Mouse (Mus musculus) testis, adult 2 months (tissue): Measurements from ENCODE around the gene Il17a. TPM values are rescaled to one million over a fixed set of nuclear protein-coding genes. Genes with fewer than 3 reads are reported as not detected.

Experiments used
- H3K27ac ChIP-seq: fragments of 200-500 bp; 2 replicates; pipeline ENCODE4 v1.5.1; 2012; ENCODE audit warnings: low read depth, low read length; ENCODE audit not compliant: control insufficient read depth, insufficient read depth
- H3K27me3 ChIP-seq: fragments of 200-500 bp; 2 replicates; pipeline ENCODE4 v1.6.1; 2012; ENCODE audit warnings: mild to moderate bottlenecking, low read length, moderate library complexity; ENCODE audit not compliant: control insufficient read depth, insufficient read depth
- H3K36me3 ChIP-seq: fragments of 200-500 bp; 2 replicates; pipeline ENCODE4 v1.6.1; 2012; ENCODE audit warnings: mild to moderate bottlenecking, low read length; ENCODE audit not compliant: control insufficient read depth, insufficient read depth
- H3K4me1 ChIP-seq: fragments of 200-500 bp; 2 replicates; pipeline ENCODE4 v1.6.1; 2012; ENCODE audit warnings: low read length; ENCODE audit not compliant: control insufficient read depth, insufficient read depth
- H3K4me3 ChIP-seq: fragments of 200-500 bp; 2 replicates; pipeline ENCODE4 v1.5.1; 2012; ENCODE audit warnings: low read depth, mild to moderate bottlenecking, low read length, moderate library complexity, mixed read lengths; ENCODE audit not compliant: control insufficient read depth
- CTCF ChIP-seq: fragments of 200-500 bp; IDR thresholded peaks from 2 replicates; pipeline ENCODE4 v1.5.1; 2012; ENCODE audit warnings: low read depth, mild to moderate bottlenecking, inconsistent platforms, low read length, moderate library complexity; ENCODE audit not compliant: control insufficient read depth, insufficient read depth, insufficient replicate concordance
- POLR2A ChIP-seq: fragments of 200-500 bp; IDR thresholded peaks from 2 replicates; pipeline ENCODE4 v1.6.1; 2012; ENCODE audit warnings: low read depth, mild to moderate bottlenecking, inconsistent platforms, low read length, moderate library complexity; ENCODE audit not compliant: control insufficient read depth
- polyA plus RNA-seq: library from polyadenylated mRNA; depleted of rRNA; stranded (reverse); fragments of >200 nt; gene quantifications from 2 replicates; pipeline ENCODE4 v1.2.3, GENCODE M21; 2012

The Il17a gene
- polyA plus RNA-seq, 1 experiment, result not detected

DNA sequence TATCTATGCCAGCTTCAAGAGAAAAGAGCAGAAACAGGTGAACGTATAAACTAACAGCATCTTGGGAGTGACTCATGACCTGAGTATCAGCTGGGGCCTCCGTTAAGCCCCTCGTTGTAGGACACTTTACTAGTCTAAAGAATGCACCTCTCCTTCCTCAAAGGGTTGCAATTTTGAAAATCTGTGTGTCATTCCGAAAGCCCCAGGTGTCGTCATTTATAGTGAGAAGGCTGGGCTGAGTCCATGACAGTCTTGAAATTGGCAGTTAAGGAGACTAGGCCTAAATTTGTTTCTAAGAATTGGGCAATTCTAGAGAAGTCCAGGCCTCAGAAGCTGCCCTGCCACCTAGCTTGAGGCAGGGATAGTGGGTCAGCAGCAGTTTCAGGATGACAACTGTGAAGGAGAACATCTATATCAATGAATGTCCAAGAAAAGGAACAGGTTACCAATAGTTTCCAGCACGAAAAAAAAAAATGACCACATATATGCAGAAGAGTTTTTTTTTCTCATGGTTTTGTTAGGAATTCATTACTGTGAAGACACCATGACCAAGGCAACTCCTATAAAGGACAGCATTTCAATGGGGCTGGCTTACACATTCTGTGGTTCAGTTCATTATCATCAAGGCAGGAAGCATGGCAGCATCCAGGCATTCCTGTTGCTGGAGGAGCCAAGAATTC, 36.9 kb upstream of the Il17a start:
- H3K36me3 ChIP-seq, result no peaks in the 10 kb centered on the region
- H3K4me1 ChIP-seq, result no peaks in the 10 kb centered on the region
- H3K4me3 ChIP-seq, result no peak overlapping the region
- TF ChIP-seq POLR2A (no peak), CTCF (no peak)
- H3K27ac ChIP-seq, result no peak overlapping the region
- H3K27me3 ChIP-seq, result no peaks in the 10 kb centered on the region

GRCm38 (mm10) chr1:20700011-20700410, 30.7 kb upstream of the Il17a start:
- H3K4me1 ChIP-seq, result no peaks in the 10 kb centered on the region
- H3K27ac ChIP-seq, result no peak overlapping the region
- H3K27me3 ChIP-seq, result no peaks in the 10 kb centered on the region
- TF ChIP-seq POLR2A (no peak), CTCF (no peak)
- no peaks in the 10 kb centered on the region for H3K36me3 ChIP-seq
- H3K4me3 ChIP-seq, result no peak overlapping the region

GRCm38 (mm10) chr1:20736572-20736971, 5.9 kb downstream of the Il17a start:
- Histone ChIP-seq H3K36me3 (no peaks in the 10 kb centered on the region), H3K4me1 (no peaks in the 10 kb centered on the region), H3K4me3 (no peak overlapping the region), H3K27me3 (no peaks in the 10 kb centered on the region), H3K27ac (no peak overlapping the region)
- TF ChIP-seq CTCF, result no peak
- no peak for TF ChIP-seq POLR2A

- Histone ChIP-seq H3K27me3 (no peaks in the 10 kb centered on the region), H3K4me1 (no peaks in the 10 kb centered on the region), H3K36me3 (no peaks in the 10 kb centered on the region), H3K4me3 (no peak overlapping the region), H3K27ac (no peak overlapping the region)
- TF ChIP-seq CTCF (no peak), POLR2A (no peak)
These were observed 7.8 kb downstream of the Il17a start for GRCm38 (mm10) chr1:20738483-20738882.

GRCm38 (mm10) chr1:20740496-20740998, 9.8 kb downstream of the Il17a start:
- H3K4me1 ChIP-seq, result no peaks in the 10 kb centered on the region
- H3K27ac ChIP-seq, result no peak overlapping the region
- no peak for TF ChIP-seq POLR2A
- no peak for TF ChIP-seq CTCF
- H3K36me3 ChIP-seq, result no peaks in the 10 kb centered on the region
- H3K27me3 ChIP-seq, result no peaks in the 10 kb centered on the region
- H3K4me3 ChIP-seq, result no peak overlapping the region

DNA sequence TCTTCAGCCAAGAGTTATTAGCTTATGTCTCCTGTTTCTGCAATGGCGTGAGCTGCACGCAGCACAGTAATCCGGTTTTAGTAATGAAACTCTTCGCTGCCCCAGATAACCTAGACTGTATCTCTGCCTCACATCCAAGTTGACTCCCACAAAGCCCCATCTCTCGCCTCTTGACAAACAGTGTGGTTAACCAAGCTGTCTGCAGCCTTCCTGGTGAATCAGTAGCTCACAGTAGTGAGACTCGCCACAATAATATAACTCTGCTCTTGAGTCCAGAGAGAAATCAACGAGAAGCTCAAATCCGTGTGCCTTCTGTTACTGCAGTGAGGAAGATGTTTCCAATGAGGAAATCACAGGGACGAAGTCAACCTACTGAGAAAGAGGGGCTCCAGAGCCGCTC, 23.7 kb downstream of the Il17a start:
- TF ChIP-seq CTCF, result no peak
- TF ChIP-seq POLR2A, result no peak
- no peaks in the 10 kb centered on the region for H3K27me3 ChIP-seq
- no peaks in the 10 kb centered on the region for H3K4me1 ChIP-seq
- H3K27ac ChIP-seq, result no peak overlapping the region
- H3K4me3 ChIP-seq, result no peak overlapping the region
- H3K36me3 ChIP-seq, result no peaks in the 10 kb centered on the region

- Histone ChIP-seq H3K36me3 (no peaks in the 10 kb centered on the region), H3K27me3 (no peaks in the 10 kb centered on the region), H3K27ac (no peak overlapping the region), H3K4me1 (no peaks in the 10 kb centered on the region), H3K4me3 (no peak overlapping the region)
- no peak for TF ChIP-seq CTCF
- TF ChIP-seq POLR2A, result no peak
These were observed 26.9 kb downstream of the Il17a start for GRCm38 (mm10) chr1:20757586-20757985.
